Mouse (Mus musculus): ENCODE measurements around the gene Cldn13. TPM values are rescaled to one million over a fixed set of nuclear protein-coding genes. Genes with fewer than 3 reads are reported as not detected.

Cldn13 gene
- total RNA-seq, 4 experiments from 2014 or later, result not detected

DNA sequence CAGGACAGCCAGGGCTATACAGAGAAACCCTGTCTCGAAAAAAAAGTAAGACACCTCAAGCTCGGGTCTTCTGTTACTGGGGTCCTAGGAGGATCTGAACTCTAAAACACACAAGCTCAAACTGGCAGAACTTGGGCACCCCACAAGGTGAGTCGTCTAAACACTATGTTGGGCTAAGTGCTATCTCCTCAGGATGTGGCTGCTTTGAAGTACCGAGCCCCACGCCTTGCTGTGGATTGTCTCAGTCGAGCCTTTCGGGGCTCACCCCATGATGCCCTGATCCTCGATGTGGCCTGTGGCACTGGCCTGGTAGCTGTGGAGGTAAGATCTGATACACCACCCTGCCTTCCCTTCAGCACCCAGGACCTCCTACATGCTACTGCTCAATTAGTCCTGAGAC lies 18.0 kb upstream of the Cldn13 start:
- DNase-seq, result no peak

DNA sequence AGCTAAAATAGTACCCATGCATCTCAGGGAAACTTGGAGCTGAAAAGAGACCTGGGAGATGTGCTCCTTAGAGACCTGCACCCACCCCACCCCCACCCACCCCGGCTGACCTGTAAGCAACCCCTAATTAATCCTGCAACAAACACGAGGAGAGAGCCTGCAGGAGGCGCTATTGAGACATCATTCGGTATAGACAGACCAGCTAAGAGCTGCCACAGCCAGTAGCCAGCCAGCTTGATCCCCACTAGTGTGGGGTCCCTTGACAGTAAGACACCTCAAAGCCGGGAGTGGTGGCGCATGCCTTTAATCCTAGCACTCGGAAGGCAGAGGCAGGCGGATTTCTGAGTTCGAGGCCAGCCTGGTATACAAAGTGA lies 17.6 kb upstream of the Cldn13 start:
- peak; percentile 49 for DNase-seq

DNA sequence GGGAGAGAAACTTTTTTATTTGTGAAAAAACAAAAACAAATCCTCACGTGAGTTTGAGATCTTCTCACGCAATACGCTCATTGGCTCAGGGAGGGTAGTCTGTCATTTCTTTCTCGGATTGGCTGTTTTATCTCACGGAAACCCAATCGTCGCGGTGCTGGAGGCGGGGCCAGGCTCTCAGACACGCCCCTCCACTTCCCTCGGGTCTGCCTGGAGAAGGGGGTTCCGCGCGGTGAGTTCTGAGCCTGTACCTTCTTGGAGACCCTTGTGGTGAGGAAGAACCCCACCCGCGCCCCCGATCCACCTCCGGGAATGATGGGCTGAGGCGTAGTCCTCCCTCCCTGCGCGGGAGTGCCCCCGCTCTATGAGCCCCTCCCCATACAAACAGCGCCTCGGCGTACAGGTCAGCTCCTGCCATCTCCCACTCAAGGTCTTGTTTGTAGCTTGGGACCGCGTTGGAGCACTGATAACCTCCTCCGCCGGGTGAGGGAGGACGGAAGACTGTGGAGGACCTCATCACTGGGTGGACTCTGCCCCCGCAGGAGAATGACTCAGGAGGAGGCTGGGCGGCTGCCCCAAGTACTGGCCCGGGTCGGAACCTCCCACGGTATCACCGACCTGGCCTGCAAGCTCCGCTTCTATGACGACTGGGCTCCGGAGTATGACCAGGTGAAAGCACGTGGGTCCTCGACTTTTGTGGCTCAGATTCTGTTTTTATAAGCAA lies 17.0 kb upstream of the Cldn13 start, which contains the start of gene Mettl27:
Mettl27 (plus strand) TSS at position 190 of the 724 bp plus-strand sequence.
- DNase-seq, result peak; percentile 88

DNA sequence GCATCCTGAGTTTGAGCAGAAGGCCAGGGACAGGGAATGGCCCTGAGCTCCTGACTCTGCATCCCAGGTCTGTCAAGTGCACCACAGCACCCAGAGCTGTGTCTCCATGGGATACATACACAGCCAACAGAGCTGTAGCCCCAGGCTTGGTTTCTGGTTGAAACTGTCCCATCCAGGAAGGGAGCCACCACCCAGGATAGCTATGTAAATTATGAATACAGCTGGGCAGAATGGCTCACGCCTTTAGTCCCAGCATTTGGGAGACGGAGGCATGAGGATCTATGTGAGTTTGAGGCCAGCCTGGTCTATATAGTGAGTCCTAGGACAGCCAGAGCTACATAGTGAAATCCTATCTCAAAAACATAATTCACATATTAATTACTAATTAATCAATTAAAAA lies 14.7 kb upstream of the Cldn13 start:
- DNase-seq, result no peak

DNA sequence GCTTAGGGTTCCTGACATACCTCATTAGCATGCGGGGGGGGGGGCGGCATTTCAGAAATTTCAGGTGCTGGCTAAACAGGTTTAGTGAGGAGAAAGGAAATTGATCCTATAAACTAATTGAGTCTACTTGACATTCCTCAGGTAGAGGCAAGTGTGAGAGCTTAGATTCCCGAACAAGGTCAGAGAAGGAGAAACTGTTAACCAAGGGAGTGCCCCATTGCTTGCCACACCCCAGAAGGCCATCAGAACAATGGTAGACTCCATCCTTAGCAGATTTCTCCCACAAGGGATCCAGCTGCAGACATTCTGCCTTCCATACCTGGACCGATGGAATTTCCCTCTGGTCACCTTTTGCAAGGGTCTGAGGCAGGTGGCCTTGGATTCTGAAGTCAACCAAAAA lies 11.4 kb upstream of the Cldn13 start:
- no peak for DNase-seq

DNA sequence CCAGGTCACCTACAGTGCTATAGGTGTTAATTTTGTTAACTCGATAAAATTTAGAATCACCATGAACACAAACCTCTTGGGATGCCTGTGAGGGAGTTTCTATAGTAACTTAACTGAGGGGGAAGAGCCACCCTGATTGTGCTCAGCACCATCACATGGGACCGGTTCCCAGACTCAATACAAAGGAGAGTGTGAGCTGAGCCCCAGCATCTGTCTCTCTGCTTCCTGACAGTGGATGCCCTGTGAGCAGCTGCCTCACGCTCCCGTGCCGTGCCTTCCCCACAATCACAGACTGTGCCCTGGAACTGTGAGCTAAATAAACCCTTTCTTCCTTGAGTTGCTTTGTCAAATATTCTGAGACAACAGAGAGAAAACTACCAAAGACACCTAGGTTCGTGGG lies 7.8 kb upstream of the Cldn13 start:
- no peak for DNase-seq

DNA sequence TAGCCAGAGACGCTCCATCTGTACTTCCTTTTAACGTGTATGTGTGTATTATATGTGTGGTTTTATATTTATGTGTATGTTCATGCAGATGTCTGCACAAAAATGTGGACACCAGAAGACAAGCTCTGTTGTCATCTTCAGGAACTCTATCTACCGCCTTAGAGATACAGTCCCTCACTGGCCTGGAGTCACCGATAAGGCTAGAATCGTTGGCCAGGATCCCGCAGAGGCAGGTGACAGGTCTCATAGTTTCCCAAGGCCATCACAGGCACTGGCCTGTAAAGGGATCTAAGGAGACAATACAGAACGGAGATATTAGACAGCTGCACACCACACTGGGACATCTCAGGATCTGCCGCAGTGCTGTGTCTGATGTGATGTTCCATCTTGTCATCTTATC lies 5.8 kb upstream of the Cldn13 start:
- no peak for DNase-seq

DNA sequence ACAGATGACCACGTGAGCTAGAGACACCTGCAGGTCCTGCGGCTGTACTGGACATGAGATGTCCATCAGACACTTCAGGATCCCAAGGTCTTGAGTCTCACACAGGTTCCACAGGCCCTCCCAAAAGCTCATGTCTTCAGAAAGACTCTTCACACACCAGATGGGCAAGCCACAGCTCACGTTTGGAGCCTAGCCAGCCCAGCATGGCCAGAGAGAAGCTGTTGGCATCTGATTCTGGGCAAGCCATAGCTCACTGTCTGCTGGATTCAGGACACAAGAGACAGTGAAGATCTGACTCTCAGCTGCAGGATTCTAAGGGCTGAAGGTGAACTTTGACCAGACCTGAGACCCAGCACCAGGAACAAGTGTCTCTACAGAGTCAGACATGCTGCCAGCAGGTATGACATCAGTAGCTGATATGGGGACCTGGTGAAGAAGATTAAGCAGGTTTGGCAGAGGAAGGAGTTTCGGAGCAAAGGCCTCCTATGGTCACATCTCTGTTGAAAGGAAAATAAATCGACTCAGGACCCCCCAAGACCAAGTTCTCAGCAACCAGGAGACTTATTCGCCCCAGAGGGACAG lies 4.9 kb upstream of the Cldn13 start:
- no peak for DNase-seq

DNA sequence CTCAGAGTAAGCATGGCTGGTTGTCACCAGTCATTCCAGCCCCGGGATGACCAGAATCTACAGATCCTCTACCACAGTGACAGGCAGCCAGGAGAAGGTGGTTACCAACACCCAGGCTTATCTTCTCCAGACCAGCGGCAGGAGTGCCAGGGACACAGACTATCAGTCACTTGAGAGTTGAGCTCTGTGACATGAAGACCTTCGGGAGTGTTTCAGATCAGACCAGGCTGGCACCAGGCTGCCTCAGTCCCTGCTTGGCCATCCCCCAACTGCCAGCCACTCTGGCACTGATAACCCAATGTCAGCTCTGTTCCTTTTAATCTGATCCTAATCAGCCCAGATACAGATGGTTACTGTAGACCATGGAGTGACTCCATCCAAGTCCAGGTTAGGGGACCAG lies 3.8 kb upstream of the Cldn13 start:
- DNase-seq, result no peak

DNA sequence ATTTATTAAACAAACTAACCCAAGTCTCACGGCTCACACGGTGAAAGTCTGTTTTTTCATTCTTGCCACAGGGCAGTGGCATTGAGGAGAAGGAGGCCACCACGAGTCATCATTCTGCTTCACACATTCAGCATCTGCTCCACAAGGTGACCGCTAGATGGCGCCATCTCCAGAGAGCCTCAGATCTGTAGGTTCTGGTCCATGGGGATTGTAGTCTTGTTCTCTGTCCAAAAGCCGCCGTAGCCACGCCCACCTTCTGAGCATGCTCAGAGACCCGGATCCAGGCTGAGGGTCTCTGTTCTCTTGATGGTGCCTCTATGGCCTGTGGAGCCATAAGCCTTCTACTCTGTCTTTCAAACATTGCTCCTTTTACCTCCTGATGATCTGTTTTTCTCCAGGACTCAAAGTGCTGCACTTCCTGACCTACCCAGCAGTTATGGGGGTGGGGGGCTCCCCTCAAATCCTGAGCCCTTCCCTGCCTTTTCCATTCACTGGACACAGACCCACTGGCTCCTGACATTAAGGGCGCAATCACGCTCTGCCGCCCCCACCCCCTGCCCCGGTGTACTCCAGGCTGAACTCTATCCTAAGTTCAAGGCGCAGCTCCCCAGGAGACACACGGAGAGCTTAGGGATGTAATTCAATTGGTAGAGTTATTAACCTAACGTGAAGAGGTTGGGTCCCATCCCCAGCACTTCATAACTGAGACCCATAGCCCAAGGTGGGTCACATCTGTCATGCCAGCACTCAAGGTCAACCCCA lies 2.9 kb upstream of the Cldn13 start:
- peak; percentile 62 for DNase-seq

DNA sequence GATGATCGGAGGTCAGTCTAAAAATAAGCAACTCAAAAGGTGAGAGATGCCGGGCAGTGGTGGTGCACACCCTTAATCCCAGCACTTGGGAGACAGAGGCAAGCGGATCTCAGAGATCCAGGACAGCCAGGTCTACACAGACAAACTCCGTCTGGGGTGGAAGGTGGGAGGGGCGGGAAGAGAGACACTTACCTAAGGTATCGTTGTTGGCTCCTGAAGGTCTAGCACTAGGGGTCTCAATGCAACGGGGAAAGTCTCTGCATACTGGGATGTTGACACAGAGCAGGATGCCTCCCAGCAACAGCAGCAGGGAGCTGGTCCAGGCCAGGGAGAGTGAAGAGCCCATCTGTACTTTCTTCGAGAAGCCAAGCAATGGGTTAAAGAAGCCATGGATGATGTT lies 816 bp downstream of the Cldn13 start:
- no peak for DNase-seq

DNA sequence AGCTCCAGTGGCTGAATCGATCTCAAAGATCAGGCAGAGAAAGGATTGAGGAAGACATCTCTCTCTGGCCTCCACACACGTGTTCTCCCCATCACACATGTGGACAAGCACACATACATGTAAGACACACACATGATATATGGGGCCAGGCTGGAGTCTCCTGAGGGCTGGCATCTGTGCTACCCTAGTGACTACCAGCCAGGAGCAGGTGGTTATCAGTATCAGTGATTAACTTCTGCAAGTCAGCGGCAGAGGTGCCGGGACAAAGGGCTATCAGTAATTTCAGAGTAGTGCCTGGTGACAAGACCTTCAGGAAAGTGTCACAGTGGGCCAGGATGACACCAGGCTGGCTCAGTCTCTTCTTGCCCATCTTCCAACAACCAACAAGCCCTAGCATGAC lies 1.6 kb downstream of the Cldn13 start:
- DNase-seq, result no peak

DNA sequence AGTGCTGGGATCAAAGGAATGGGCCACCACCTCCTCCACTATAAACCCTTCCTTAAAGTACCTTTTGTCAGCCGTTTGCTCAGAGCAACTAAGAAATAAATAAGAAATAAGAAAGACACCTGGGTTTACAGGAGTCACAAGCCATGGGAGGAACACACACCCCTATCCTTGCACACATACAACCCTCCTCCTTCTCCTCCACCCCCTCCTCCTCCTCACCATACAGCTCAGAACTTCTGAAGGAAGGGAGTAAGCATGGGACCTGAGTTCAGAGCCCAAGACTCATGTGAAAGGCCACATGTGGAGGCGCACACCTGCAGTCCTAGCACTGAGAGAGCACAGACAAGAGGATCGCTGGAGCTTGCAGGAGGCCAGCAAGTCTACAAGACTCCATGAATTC lies 2.0 kb downstream of the Cldn13 start:
- no peak for DNase-seq

DNA sequence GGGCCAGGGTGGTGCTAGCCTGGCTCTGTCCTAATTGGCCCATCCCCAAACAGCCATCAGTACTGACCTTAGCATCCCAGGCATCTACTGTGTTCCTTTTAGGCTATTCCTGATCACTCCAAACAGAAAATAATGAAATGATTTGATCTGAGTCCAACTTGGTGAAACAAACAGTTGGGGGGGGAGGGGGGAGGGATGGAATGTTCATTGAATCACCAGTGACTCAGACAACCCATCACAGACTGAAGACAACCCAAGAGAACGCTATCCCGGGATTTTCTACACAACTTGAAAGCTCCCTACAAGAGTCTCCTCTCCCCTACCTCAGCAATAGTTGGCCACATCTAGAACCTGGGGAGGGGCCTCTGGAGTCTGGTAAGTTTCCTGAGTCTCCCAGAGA lies 3.4 kb downstream of the Cldn13 start:
- no peak for DNase-seq

DNA sequence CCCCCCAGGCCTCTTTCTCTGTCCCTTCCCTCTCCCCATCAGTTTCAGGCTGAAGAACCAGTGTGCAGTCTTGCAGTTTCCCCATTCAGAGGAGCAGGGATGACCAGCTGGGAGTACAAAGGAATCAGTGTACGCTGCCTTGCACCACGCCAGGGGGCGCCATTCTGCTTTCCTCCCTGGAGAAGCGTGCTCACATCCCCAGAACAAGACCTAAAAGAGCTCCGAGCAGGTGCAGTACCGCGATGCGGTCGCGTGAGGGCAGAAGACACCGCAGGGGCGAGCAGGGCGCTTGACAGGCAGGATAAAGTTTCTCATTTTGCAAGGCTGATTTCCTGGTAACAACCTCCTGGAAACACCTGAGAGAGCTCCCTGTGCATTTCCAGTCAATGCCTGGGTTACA lies 8.2 kb downstream of the Cldn13 start:
- peak; percentile 88 for DNase-seq

DNA sequence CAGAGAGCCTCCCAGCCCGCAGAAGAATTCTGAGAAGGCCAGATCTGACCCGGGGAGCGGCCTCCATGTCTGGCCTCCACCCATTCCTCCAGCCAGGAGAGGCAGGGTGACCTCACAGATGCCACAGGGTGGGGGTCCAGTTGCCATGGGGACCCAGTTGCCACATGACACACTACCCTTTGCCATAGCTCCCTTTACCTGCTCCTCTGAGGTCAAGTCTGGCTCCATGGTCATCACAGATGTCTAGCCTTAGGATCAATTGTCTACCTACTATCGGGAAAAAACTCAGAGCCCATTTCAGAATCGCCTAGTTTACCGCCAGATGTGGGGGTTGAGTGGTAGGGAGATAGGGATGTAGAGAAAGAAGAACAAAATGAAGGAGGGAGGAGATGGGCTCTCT lies 8.7 kb downstream of the Cldn13 start, which contains the start of gene Tmem270:
Tmem270 (minus strand) TSS at position 101 of the 400 bp plus-strand sequence.
- no peak for DNase-seq

DNA sequence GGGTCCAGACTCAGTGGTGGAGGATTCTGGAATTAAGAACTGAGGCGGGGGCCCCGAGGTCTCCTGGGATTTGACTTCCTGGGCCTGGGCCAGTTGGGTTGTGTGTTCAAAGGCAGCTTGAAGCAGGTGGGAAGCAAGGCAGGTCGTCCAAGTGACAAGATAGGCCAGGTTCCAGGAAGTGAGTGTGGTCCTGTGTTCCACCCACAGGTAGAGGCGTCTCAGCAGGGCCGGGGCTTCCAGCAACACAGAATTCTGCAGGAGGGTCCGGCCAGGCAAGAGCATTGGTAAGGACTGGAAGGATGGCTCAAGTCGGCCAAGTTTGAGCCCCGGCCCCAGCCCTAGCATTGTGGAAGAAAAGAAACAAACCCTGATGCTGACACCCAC lies 13.7 kb downstream of the Cldn13 start:
- DNase-seq, result no peak

DNA sequence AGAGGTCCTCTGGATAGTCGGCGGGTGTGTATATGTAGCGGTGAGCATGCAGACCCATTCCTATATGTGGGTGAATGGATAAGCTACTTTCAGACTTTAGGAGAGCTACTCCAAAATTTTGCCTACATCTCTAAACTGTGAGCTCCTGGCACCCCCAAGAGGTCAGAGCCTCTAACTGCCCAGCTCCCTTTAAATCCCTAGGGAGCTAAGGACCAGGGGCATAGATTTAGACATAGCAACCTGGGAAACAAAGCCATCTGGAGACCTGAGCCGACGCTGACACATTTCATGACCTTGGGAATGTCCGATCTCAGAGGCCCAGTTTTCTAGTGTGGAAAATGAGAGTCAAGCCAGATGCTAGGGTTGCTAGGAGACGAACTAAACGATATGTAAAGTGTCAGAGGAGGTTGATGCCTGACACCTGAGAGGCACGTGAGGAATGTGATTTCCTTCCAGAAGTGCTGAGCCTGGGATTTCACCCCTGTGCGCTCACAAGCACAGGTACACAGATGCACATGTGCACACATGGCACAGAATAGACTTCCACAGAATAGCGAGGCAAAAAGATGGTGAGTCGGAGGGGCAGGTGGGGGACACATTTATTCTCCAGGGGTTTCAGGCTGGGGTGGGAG lies 14.2 kb downstream of the Cldn13 start:
- no peak for DNase-seq

DNA sequence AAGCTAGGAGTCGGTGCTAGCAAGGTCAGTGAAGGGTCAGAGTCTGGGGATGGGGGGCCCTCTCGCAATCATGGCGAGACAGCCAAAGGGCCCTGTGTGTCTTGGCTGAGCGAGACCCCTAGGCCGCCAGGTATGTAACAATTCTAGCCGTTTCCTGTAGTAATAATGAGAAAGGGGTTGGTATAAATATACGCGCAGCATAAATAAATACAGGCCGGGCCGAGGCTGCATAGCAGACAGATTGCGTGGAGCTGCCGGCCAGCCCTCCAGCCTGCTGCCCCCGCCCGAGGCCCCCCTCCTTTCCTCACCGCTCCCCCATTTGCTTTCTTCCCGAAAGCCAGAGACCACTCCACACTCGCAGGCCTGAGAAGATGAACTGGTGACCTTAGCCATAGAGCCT lies 17.7 kb downstream of the Cldn13 start:
- DNase-seq, result no peak

DNA sequence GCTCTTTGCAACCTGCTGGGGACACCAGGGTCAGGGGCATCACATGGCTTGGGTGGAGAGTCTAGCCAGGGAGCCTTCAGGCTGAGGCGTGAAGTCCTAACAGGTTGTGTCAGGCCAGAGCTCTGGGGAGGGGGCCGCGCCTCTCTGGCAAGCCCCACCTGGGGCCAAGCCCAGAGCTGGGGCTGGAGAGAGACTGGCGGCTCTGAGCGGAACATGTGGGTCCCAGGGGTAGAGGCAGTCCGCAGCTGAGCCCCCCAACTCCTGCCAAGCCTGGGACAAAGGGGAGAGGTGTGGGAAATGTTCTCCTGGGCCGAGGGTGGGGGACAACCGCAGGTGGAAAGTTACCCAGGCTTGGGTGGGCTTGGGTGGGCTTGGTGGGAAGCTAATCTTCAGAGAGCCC lies 18.4 kb downstream of the Cldn13 start:
- DNase-seq, result no peak

DNA sequence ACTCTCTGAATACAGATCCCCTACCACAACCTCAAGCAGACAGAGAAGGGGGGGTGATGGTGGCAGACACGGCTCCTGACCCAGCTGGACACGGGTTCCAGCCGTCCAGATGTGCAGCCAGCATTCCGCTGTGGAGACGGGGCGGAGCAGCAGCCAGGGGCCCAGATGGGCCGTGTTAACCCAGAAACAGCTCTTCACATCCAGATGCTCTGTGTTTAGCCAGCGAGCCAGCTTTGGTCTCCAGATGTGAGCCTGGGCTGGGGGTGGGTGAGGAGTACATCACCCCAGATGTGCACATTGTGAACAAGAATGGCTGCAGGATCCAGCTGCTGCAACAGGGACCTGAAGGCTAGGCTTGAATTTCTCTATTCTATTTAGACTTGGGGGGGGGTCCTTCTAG lies 20.0 kb downstream of the Cldn13 start:
- DNase-seq, result no peak

DNA sequence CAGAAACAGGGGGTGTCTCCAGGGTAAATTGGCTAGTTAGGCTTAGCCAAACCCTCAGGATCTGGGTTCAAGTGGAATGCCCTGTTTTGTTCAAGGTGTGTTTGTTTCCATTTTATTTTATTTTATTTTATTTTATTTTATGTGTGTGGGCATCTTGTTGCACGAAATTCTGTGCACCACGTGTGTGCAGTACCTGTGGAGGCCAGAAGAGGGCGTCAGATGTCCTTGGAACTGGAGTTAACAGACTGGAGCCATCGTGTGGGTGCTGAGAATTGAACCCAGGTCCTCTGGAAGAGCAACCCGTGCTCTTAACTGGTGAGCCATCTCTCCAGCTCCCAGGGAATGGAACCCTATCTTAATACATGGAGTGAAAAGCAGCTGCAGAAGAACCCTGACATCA lies 22.6 kb downstream of the Cldn13 start:
- no peak for DNase-seq

DNA sequence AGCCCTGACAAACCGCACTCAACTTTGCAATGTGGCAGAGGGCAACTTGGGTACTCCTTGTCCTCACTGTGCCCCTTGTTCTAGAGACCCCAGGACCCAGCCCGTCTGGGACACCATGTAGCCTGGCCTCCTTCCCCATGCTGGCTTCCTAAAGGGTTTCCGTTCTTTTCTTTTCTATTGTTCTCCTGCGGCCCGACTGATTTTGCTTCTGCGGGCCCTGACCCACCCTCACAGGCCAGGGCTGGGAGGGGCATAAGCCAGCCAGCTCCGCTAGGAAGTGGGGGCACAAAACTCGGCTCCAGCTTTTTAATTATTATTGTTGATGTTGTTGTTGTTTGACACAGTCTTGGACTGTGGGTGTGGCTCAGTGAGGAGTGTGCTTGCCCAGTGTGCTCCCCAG lies 23.8 kb downstream of the Cldn13 start:
- DNase-seq, result no peak
